Mouse (Mus musculus) bone marrow macrophage, adult 2 months (primary cell): ENCODE results near the gene Tnfsf18.

Experiments used
- CTCF ChIP-seq: IDR thresholded peaks from 2 replicates; pipeline ENCODE4 v1.5.1; 2012; ENCODE audit warnings: low read depth, mild to moderate bottlenecking, low read length, moderate library complexity
- POLR2A ChIP-seq: IDR thresholded peaks from 2 replicates; pipeline ENCODE4 v1.6.1; 2012; ENCODE audit warnings: mild to moderate bottlenecking, low read depth, low read length, borderline replicate concordance

DNA sequence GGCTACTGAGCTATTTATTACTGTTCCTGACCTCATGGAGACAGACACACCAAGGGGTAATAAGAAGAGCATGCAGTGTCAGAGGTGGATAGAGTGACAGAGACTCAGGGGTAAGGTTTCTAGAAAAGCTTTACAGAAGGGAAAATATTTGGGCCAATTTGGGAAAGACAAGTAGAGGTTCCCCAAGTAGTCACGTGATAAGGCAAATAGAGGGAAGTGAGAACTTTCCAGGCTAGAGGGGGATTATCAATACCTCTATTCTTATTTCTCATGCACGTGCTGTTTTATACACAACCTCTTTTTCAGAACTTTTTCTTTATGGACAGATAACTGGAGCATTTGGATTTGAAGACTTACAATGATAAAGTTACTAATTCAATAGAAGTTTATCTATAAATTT, 57.6 kb downstream of the Tnfsf18 start:
- TF ChIP-seq CTCF (no peak), POLR2A (no peak)
